ENCODE assay signal across 26 mouse cellular contexts in the genomic region with DNA sequence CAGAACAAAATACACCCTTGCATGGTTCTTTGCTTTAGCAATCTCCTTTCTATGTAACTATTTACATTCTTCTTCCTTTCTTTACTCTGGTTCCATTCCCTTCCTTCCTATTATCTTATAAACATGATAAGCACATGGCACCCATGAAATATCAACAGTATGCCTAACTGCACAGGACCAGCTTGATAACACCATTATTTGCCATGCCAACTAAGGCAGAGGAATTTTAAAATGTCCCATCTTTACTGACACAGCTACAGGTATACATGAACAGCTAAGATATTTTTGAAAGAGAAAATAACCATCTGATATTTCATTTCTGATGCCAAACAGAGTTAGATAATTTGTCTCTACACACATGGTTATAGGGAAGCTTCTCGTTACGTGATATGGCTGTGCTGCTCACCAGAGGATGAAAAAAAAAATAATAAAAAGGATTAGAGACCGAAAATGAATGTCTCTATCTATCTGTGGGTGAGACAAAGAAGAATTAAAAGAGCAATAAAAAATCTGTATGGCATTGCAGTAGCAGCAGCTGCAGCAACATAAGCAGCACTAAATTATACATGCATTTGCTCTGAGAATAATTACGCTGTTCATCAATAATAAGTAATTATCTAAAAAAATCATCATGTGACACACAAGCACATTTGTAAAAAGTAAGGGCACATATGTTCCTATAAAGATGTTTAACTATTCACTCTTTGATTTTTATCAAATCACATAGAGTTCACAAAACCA.
A peak's percentile ranks its signal among the peaks of the same experiment; 100 is the strongest.
DNase-seq lines count a peak whose midpoint lies in the region; ATAC-seq lines count a peak whose summit lies in the region.
"Had no signal": no experiment of that assay in that cellular context is flagged by ENCODE, and none has a peak within 500 bp of the region (broad histone marks: within the 10 kb centered on the region; RNA-seq: fewer than 3 reads in every experiment).

No protein-coding gene starts in this region.

- no peak overlapping the region for H3K4me3 ChIP-seq in forebrain, embryonic 15.5 days
- H3K4me3 ChIP-seq in forebrain, embryonic 12.5 days (replicated peaks), result no peak overlapping the region
- no peak overlapping the region for H3K4me3 ChIP-seq in forebrain, embryonic 16.5 days (replicated peaks; ENCODE audit: low read length)
- H3K4me3 ChIP-seq in kidney, embryonic 15.5 days (replicated peaks), result no peak overlapping the region
- H3K4me3 ChIP-seq: embryonic facial prominence, embryonic 12.5 days; embryonic facial prominence, embryonic 15.5 days; heart, adult 2 months; heart, embryonic 10.5 days; heart, embryonic 13.5 days had no signal

- no peaks in the 10 kb centered on the region for H3K27me3 ChIP-seq in forebrain, embryonic 15.5 days
- H3K27me3 ChIP-seq in forebrain, embryonic 12.5 days, result no peaks in the 10 kb centered on the region
- H3K27me3 ChIP-seq in forebrain, embryonic 16.5 days (replicated peaks; ENCODE audit: control insufficient read depth, insufficient read depth, low read length), result no peaks in the 10 kb centered on the region
- H3K27me3 ChIP-seq in kidney, embryonic 15.5 days, result no peaks in the 10 kb centered on the region
- H3K27me3 ChIP-seq: embryonic facial prominence, embryonic 12.5 days; embryonic facial prominence, embryonic 15.5 days; heart, embryonic 13.5 days had no signal

- peak overlapping the region; percentile 69 for H3K27ac ChIP-seq in forebrain, embryonic 15.5 days (replicated peaks)
- H3K27ac ChIP-seq in forebrain, embryonic 12.5 days, result no peak overlapping the region
- H3K27ac ChIP-seq in forebrain, embryonic 16.5 days (ENCODE audit: low read length), result peak overlapping the region; percentile 71
- no peak overlapping the region for H3K27ac ChIP-seq in kidney, embryonic 15.5 days
- H3K27ac ChIP-seq: embryonic facial prominence, embryonic 12.5 days; embryonic facial prominence, embryonic 15.5 days; heart, adult 2 months; heart, embryonic 10.5 days; heart, embryonic 13.5 days; hindbrain, embryonic 14.5 days; hindbrain, postnatal 0 days had no signal

- WGBS in forebrain, embryonic 15.5 days, result 45% methylated on average over 4 of the region's 4 CpGs
- 68% methylated on average over 4 of the region's 4 CpGs for WGBS in forebrain, embryonic 12.5 days
- 38% methylated on average over 4 of the region's 4 CpGs for WGBS in forebrain, embryonic 16.5 days
- WGBS in kidney, embryonic 15.5 days, result 76% methylated on average over 4 of the region's 4 CpGs

- no peaks in the 10 kb centered on the region for H3K4me1 ChIP-seq in forebrain, embryonic 15.5 days
- no peaks in the 10 kb centered on the region for H3K4me1 ChIP-seq in forebrain, embryonic 12.5 days
- H3K4me1 ChIP-seq in forebrain, embryonic 16.5 days (replicated peaks; ENCODE audit: control insufficient read depth, insufficient read depth, low read length), result no peaks in the 10 kb centered on the region
- no peaks in the 10 kb centered on the region for H3K4me1 ChIP-seq in kidney, embryonic 15.5 days
- H3K4me1 ChIP-seq: embryonic facial prominence, embryonic 12.5 days; embryonic facial prominence, embryonic 15.5 days; heart, embryonic 10.5 days; heart, embryonic 13.5 days had no signal

- H3K36me3 ChIP-seq in forebrain, embryonic 15.5 days, result no peaks in the 10 kb centered on the region
- H3K36me3 ChIP-seq in forebrain, embryonic 12.5 days (replicated peaks), result no peaks in the 10 kb centered on the region
- no peaks in the 10 kb centered on the region for H3K36me3 ChIP-seq in forebrain, embryonic 16.5 days (ENCODE audit: control insufficient read depth, insufficient read depth)
- H3K36me3 ChIP-seq in kidney, embryonic 15.5 days, result no peaks in the 10 kb centered on the region
- H3K36me3 ChIP-seq: embryonic facial prominence, embryonic 12.5 days; embryonic facial prominence, embryonic 15.5 days; heart, embryonic 10.5 days; heart, embryonic 13.5 days had no signal

- DNase-seq in retina, embryonic 14.5 days (ENCODE audit: low spot score), result peak; percentile 16
- DNase-seq in retina, postnatal 1 day, result no peak
- DNase-seq: adrenal gland, adult 8-10 months; adrenal gland, postnatal 25 days; cerebellum, adult 18-20 months; cerebellum, adult 9-10 months; cerebellum, postnatal 14 days; gastrocnemius, postnatal 10 days; gastrocnemius, postnatal 36 days; heart, adult 2 months; heart, postnatal 14 days; heart, postnatal 4 days had no signal

- H3K9ac ChIP-seq in forebrain, embryonic 15.5 days (replicated peaks), result no peak overlapping the region
- H3K9ac ChIP-seq in forebrain, embryonic 12.5 days, result no peak overlapping the region
- H3K9ac ChIP-seq in forebrain, embryonic 16.5 days (replicated peaks; ENCODE audit: low read depth, low read length), result no peak overlapping the region
- H3K9ac ChIP-seq in kidney, embryonic 15.5 days, result no peak overlapping the region
- H3K9ac ChIP-seq: embryonic facial prominence, embryonic 12.5 days; embryonic facial prominence, embryonic 15.5 days; heart, embryonic 13.5 days; hindbrain, embryonic 14.5 days had no signal

- H3K9me3 ChIP-seq in forebrain, embryonic 15.5 days, result no peaks in the 10 kb centered on the region
- no peaks in the 10 kb centered on the region for H3K9me3 ChIP-seq in forebrain, embryonic 12.5 days
- no peaks in the 10 kb centered on the region for H3K9me3 ChIP-seq in forebrain, embryonic 16.5 days (ENCODE audit: control insufficient read depth, low read length)
- no peaks in the 10 kb centered on the region for H3K9me3 ChIP-seq in kidney, embryonic 15.5 days (replicated peaks)
- H3K9me3 ChIP-seq: embryonic facial prominence, embryonic 12.5 days; embryonic facial prominence, embryonic 15.5 days; heart, embryonic 10.5 days; heart, embryonic 13.5 days had no signal

- no peak overlapping the region for H3K4me2 ChIP-seq in forebrain, embryonic 15.5 days (replicated peaks)
- no peak overlapping the region for H3K4me2 ChIP-seq in forebrain, embryonic 12.5 days
- H3K4me2 ChIP-seq in forebrain, embryonic 16.5 days (ENCODE audit: low read length), result no peak overlapping the region
- no peak overlapping the region for H3K4me2 ChIP-seq in kidney, embryonic 15.5 days
- H3K4me2 ChIP-seq: embryonic facial prominence, embryonic 12.5 days; embryonic facial prominence, embryonic 15.5 days; heart, embryonic 13.5 days; hindbrain, embryonic 14.5 days had no signal

- peak; percentile 74 for ATAC-seq in forebrain, embryonic 15.5 days (replicated peaks)
- no peak for ATAC-seq in forebrain, embryonic 12.5 days (ENCODE audit: low FRiP score)
- peak; percentile 84 for ATAC-seq in forebrain, embryonic 16.5 days
- ATAC-seq in kidney, embryonic 15.5 days (replicated peaks; ENCODE audit: low FRiP score), result no peak
- ATAC-seq: activated CD4-positive, CD25-positive, alpha-beta regulatory T cell, adult 4 months; CD4-positive, CD25-positive, alpha-beta regulatory T cell, adult 4 months; hindbrain, postnatal 0 days; inflammation-experienced regulatory T-cells, adult 6 months; intestine, embryonic 16.5 days had no signal

Comparison
In these comparisons a context has a peak if more than half of its experiments do, and no peak if none do; other contexts are left out.
1. ATAC-seq: peak in forebrain, embryonic 15.5 days (single experiment) and forebrain, embryonic 16.5 days (single experiment); none in forebrain, embryonic 12.5 days (single experiment) and kidney, embryonic 15.5 days (single experiment).
2. H3K27ac ChIP-seq: peak in forebrain, embryonic 15.5 days (single experiment) and forebrain, embryonic 16.5 days (single experiment); none in forebrain, embryonic 12.5 days (single experiment) and kidney, embryonic 15.5 days (single experiment).